ENCODE assay signal across 18 mouse cellular contexts in genomic region chr7:70850726-70851125, GRCm38 (mm10).
DNase-seq lines count a peak whose midpoint lies in the region; ATAC-seq and TF ChIP-seq lines count a peak whose summit lies in the region.
"Had no signal": no experiment of that assay in that cellular context is flagged by ENCODE, and none has a peak within 500 bp of the region (broad histone marks: within the 10 kb centered on the region; RNA-seq: fewer than 3 reads in every experiment).

No protein-coding gene starts in this region.

- H3K4me3 ChIP-seq in kidney, embryonic 16.5 days (ENCODE audit: low read length) = no peak overlapping the region
- no peak overlapping the region for H3K4me3 ChIP-seq in lung, postnatal 0 days (ENCODE audit: low read depth, low read length)
- H3K4me3 ChIP-seq: embryonic facial prominence, embryonic 13.5 days; forebrain, embryonic 10.5 days; heart, embryonic 13.5 days; hindbrain, embryonic 12.5 days; megakaryocyte, embryonic 14.5 days; midbrain, embryonic 15.5 days had no signal

- no peak overlapping the region for H3K9ac ChIP-seq in kidney, embryonic 16.5 days (replicated peaks; ENCODE audit: low read length)
- no peak overlapping the region for H3K9ac ChIP-seq in lung, postnatal 0 days (replicated peaks; ENCODE audit: low read depth)
- H3K9ac ChIP-seq: embryonic facial prominence, embryonic 13.5 days; heart, embryonic 13.5 days; hindbrain, embryonic 12.5 days; liver, postnatal 0 days; midbrain, embryonic 15.5 days had no signal

- no peak for TF ChIP-seq CTCF in lung, postnatal 0 days (IDR thresholded peaks at IDR 0.05)

- peaks cover 7% of the 10 kb centered on the region for H3K4me1 ChIP-seq in kidney, embryonic 16.5 days (ENCODE audit: insufficient read depth, low read length)
- H3K4me1 ChIP-seq in lung, postnatal 0 days (ENCODE audit: insufficient read depth, low read depth, low read length) = no peaks in the 10 kb centered on the region
- H3K4me1 ChIP-seq: megakaryocyte, embryonic 14.5 days; midbrain, embryonic 15.5 days had no signal

- H3K36me3 ChIP-seq in kidney, embryonic 16.5 days (ENCODE audit: insufficient read depth, low read length) = no peaks in the 10 kb centered on the region
- H3K36me3 ChIP-seq in lung, postnatal 0 days (ENCODE audit: insufficient read depth, low read length) = no peaks in the 10 kb centered on the region
- H3K36me3 ChIP-seq: embryonic facial prominence, embryonic 13.5 days; forebrain, embryonic 10.5 days; heart, embryonic 13.5 days; hindbrain, embryonic 12.5 days; midbrain, embryonic 15.5 days had no signal

- DNase-seq in gastrocnemius, postnatal 10 days = peak; percentile 6
- DNase-seq in gastrocnemius, postnatal 25 days = no peak
- DNase-seq in kidney, adult 9 months = peak; percentile 35
- DNase-seq in lung, postnatal 36 days = peak; percentile 20
- DNase-seq in lung, postnatal 0 days (ENCODE audit: low spot score) = no peak
- no peak for DNase-seq in spleen, adult 18-20 months
- no peak for DNase-seq in neural tube, embryonic 10.5 days (ENCODE audit: extremely low spot score, low spot score)
- DNase-seq: cerebellum, adult 9-11 months; liver; liver, postnatal 0 days; thymus, postnatal 4 days had no signal

- WGBS in kidney, embryonic 16.5 days = 76% methylated on average over 2 of the region's 2 CpGs
- 75% methylated on average over 2 of the region's 2 CpGs for WGBS in lung, postnatal 0 days

- H3K9me3 ChIP-seq in kidney, embryonic 16.5 days (ENCODE audit: low read length) = no peaks in the 10 kb centered on the region
- no peaks in the 10 kb centered on the region for H3K9me3 ChIP-seq in lung, postnatal 0 days (ENCODE audit: low read length)
- H3K9me3 ChIP-seq: embryonic facial prominence, embryonic 13.5 days; forebrain, embryonic 10.5 days; heart, embryonic 13.5 days; hindbrain, embryonic 12.5 days; midbrain, embryonic 15.5 days had no signal

- TF ChIP-seq EP300 in lung, postnatal 0 days (IDR thresholded peaks at IDR 0.05) = no peak

- no peak overlapping the region for H3K27ac ChIP-seq in kidney, embryonic 16.5 days (ENCODE audit: low read length)
- H3K27ac ChIP-seq in lung, postnatal 0 days (ENCODE audit: low read length) = no peak overlapping the region
- H3K27ac ChIP-seq: embryonic facial prominence, embryonic 13.5 days; forebrain, embryonic 10.5 days; heart, embryonic 13.5 days; hindbrain, embryonic 12.5 days; midbrain, embryonic 15.5 days had no signal

- H3K4me2 ChIP-seq in kidney, embryonic 16.5 days (replicated peaks; ENCODE audit: low read depth, low read length) = no peak overlapping the region
- H3K4me2 ChIP-seq in lung, postnatal 0 days (replicated peaks; ENCODE audit: low read depth, low read length) = no peak overlapping the region
- H3K4me2 ChIP-seq: embryonic facial prominence, embryonic 13.5 days; heart, embryonic 13.5 days; hindbrain, embryonic 12.5 days; midbrain, embryonic 15.5 days had no signal

- ATAC-seq in kidney, embryonic 16.5 days (ENCODE audit: low FRiP score, low TSS enrichment) = no peak
- no peak for ATAC-seq in lung, postnatal 0 days
- ATAC-seq: liver, postnatal 0 days; midbrain, embryonic 15.5 days had no signal

- no peaks in the 10 kb centered on the region for H3K27me3 ChIP-seq in kidney, embryonic 16.5 days (ENCODE audit: insufficient read depth, low read length)
- no peaks in the 10 kb centered on the region for H3K27me3 ChIP-seq in lung, postnatal 0 days (replicated peaks; ENCODE audit: insufficient read depth, low read length)
- H3K27me3 ChIP-seq: heart, embryonic 13.5 days; hindbrain, embryonic 12.5 days; megakaryocyte, embryonic 14.5 days; midbrain, embryonic 15.5 days had no signal

Comparison
In these comparisons a context has a peak if more than half of its experiments do, and no peak if none do; other contexts are left out.
1. DNase-seq: peak in gastrocnemius, postnatal 10 days (single experiment), kidney, adult 9 months (single experiment) and lung, postnatal 36 days (single experiment); none in gastrocnemius, postnatal 25 days (single experiment), lung, postnatal 0 days (single experiment), spleen, adult 18-20 months (0 of 2) and neural tube, embryonic 10.5 days (single experiment).